Mouse (Mus musculus) lung, adult 2 months (tissue): Measurements from ENCODE around the gene Fxr1.

Experiments used
- CTCF ChIP-seq: fragments of 200-500 bp; IDR thresholded peaks from 2 replicates; pipeline ENCODE4 v1.5.1; 2011; ENCODE audit warnings: mild to moderate bottlenecking, low read length, control low read depth; ENCODE audit not compliant: insufficient read depth
- POLR2A ChIP-seq: fragments of 200-500 bp; IDR thresholded peaks from 2 replicates; pipeline ENCODE4 v1.6.1; 2011; ENCODE audit warnings: low read depth, mild to moderate bottlenecking, control low read depth, low read length, borderline replicate concordance; ENCODE audit errors: extremely low read depth

DNA sequence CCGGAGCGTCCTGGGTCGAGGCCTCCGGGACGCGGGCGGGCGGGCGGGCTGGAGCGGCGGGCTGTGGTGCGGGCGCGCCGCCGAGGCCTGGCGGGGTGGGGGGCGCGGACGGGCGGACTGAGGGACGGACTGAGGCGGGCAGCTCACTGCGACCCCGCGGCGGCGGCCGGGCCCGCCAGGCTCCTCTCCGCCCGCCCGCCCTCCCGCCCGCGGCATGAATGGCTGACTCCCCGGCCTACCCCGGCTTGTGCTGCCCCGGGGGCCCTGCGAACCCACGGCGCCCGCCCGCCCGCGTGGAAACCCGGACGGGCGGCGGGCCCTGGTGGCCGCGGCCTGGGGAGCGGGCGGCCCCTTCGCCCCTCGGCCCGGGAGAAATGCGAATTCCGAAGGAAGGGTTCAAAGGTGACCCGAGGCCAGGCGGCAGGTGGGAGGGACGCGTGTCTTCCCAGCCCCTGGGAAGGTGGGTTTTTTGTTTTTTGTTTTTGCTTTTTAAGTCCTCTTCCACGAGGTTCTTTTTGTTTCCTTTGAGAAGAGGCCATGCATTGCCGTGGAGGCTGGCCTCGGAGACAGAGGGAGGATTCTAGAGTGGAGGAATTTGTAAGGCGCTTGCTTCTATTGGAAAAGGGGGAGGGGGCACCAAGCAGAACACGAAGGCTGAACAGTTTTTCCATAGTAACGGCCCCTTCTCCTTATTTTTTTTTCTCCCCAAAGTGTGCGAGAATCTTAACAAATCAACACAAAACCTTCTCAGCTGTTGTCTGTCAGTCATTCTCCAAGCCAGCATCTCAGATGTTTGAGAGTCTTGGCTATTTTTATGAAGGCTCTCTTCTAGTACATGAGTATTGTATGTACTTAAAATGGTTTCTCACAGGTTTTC, 877 bp downstream of the Fxr1 start:
- no peak for TF ChIP-seq CTCF
- no peak for TF ChIP-seq POLR2A
